Mouse (Mus musculus): ENCODE measurements around the gene Dusp3. TPM values are rescaled to one million over a fixed set of nuclear protein-coding genes. Genes with fewer than 3 reads are reported as not detected.
A peak's percentile ranks its signal among the peaks of the same experiment; 100 is the strongest.

The Dusp3 gene
- polyA plus RNA-seq, 1 experiment from 2014 or later: 78.2 TPM

DNA sequence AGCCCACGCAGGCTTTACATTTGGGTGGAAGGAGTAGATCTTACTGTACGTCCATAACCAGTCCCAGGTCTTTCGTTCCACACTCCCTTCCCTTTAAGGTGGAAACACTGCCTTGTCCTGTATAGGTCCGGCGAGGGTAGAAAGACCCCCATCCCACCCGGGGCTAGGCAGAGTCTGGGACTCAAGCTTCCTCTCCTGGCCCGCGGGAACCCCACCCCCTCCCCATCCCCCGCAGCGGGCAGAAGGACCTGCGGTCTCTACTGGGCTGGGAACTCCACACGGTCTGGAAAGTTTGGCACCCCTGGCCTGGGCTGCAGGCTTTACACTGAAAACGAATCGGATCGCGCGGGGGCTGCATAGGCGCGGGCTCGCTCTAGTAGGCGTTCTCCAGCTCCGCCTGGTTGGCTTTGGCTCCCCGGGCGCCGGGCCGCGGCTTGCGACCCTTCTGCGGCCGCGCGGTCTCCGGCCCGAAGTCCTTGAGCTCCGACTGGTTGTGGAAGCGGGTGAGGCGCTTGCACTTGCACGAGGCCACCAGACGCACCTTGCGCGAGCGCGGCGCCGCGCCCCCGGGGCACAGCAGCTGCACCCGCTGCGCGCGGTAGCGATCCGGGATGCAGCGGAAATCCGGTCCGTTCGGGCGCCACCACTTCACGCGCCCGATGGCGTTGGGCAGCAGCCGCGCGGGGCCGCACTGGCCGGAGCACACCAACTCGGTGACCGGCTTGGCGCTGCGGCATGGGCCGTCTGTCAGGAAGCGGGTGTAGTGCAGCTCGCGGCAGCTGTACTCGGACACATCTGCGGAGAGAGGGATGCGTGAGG is 23.1 kb downstream of the Dusp3 start:
- H3K4me1 ChIP-seq (ENCODE audit: insufficient read depth, low read depth, low read length): peaks cover 13% of the 10 kb centered on the region; the same call in 1 of the 2 replicates
- TF ChIP-seq CTCF (IDR thresholded peaks at IDR 0.05) (no peak), EP300 (IDR thresholded peaks at IDR 0.05) (no peak)
- H3K27ac ChIP-seq (ENCODE audit: low read length): no peak overlapping the region
- no peak overlapping the region for H3K9ac ChIP-seq (replicated peaks; ENCODE audit: low read depth)
- peak overlapping the region; percentile 73 for H3K4me2 ChIP-seq (replicated peaks; ENCODE audit: low read depth, low read length)
- DNase-seq (ENCODE audit: low spot score): peak; percentile 23
- H3K4me3 ChIP-seq (ENCODE audit: low read depth, low read length): peak overlapping the region; percentile 40
- peaks cover 43% of the 10 kb centered on the region for H3K27me3 ChIP-seq (replicated peaks; ENCODE audit: insufficient read depth, low read length)
- H3K9me3 ChIP-seq (ENCODE audit: low read length): no peaks in the 10 kb centered on the region
- 1% methylated on average over 74 of the region's 78 CpGs for whole genome bisulfite sequencing
- peak; percentile 42 for ATAC-seq
- no peaks in the 10 kb centered on the region for H3K36me3 ChIP-seq (ENCODE audit: insufficient read depth, low read length)

DNA sequence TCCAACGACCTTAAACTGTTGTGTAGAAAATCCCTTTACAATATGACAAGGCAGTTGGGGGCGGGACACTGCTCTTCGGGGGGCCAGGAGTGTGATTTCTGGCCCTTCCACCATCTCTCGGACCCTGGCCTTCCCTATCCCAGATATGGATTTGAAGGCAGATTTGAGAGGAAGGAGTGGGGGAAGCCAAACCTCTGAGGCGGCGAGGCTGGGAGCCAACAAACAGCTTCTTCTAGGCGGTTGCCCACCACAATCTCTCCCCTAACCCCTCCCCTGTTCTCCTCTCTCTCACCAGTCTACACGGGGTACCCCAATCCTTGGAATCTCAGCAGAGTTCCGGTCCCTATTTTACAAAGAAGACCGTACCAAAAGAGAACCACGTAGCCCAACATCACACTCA is 23.8 kb downstream of the Dusp3 start:
- peaks cover 13% of the 10 kb centered on the region; the same call in 1 of the 2 replicates for H3K4me1 ChIP-seq (ENCODE audit: insufficient read depth, low read depth, low read length)
- no peak overlapping the region for H3K9ac ChIP-seq (replicated peaks; ENCODE audit: low read depth)
- WGBS: 4% methylated on average over 11 of the region's 11 CpGs
- H3K27ac ChIP-seq (ENCODE audit: low read length): no peak overlapping the region
- no peaks in the 10 kb centered on the region for H3K36me3 ChIP-seq (ENCODE audit: insufficient read depth, low read length)
- peaks cover 43% of the 10 kb centered on the region for H3K27me3 ChIP-seq (replicated peaks; ENCODE audit: insufficient read depth, low read length)
- no peak for ATAC-seq
- no peaks in the 10 kb centered on the region for H3K9me3 ChIP-seq (ENCODE audit: low read length)
- H3K4me2 ChIP-seq (replicated peaks; ENCODE audit: low read depth, low read length): peak overlapping the region; percentile 73; the same call in 1 of the 2 replicates
- TF ChIP-seq CTCF (IDR thresholded peaks at IDR 0.05) (no peak), EP300 (IDR thresholded peaks at IDR 0.05) (no peak)
- no peak for DNase-seq (ENCODE audit: low spot score)
- H3K4me3 ChIP-seq (ENCODE audit: low read depth, low read length): 0 out of 2 replicates have a peak overlapping the region, but pooled peaks have one; percentile 40

DNA sequence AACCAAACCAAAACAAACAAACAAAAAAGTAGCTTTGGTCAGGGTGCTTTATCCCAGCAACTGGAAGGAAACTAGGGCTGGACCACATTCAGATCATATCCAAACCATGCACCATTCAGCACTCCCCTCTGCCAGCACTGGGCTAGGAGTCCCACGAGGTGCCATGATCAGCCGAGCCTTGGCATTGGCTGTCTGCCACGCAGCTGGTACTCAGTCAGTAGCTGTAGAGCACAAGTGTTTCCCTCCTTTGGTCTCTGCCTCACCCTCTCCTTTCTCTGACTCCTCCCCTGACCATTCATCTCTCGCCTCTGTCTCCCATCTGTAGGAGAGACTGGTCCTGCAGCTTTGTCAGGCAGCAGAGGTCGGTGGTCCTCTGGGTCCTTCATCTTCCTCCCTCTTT is 29.3 kb downstream of the Dusp3 start:
- H3K4me3 ChIP-seq (ENCODE audit: low read depth, low read length): no peak overlapping the region
- ATAC-seq (no peak), DNase-seq (ENCODE audit: low spot score) (no peak)
- H3K36me3 ChIP-seq (ENCODE audit: insufficient read depth, low read length): no peaks in the 10 kb centered on the region
- TF ChIP-seq CTCF (IDR thresholded peaks at IDR 0.05) (no peak), EP300 (IDR thresholded peaks at IDR 0.05) (no peak)
- 0 out of 2 replicates have a peak, but pooled peaks cover 3% of the 10 kb centered on the region for H3K4me1 ChIP-seq (ENCODE audit: insufficient read depth, low read depth, low read length)
- no peaks in the 10 kb centered on the region for H3K9me3 ChIP-seq (ENCODE audit: low read length)
- H3K27ac ChIP-seq (ENCODE audit: low read length): no peak overlapping the region
- peaks cover 8% of the 10 kb centered on the region; the same call in 1 of the 2 replicates for H3K27me3 ChIP-seq (replicated peaks; ENCODE audit: insufficient read depth, low read length)
- no peak overlapping the region for H3K9ac ChIP-seq (replicated peaks; ENCODE audit: low read depth)
- no peak overlapping the region for H3K4me2 ChIP-seq (replicated peaks; ENCODE audit: low read depth, low read length)
- 40% methylated on average over 5 of the region's 5 CpGs for WGBS

DNA sequence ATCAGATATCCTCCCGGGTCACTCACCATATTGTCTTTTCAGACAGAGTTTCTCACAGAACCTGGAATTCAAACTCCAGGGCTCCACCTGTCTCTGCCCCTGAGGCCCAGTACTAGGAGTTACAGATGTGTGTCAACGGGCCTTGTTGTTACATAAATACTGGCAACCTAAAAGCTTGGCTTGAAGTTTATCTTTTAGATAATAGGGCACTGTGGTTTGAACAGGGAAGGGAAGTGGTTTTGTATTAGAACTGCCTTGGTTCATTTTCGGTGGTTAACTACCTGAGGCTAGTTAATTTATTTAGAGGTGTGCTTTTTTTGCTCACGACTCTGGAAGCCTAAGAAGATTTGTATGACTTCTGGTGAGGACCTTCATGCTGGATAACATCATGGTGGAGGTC is 33.4 kb downstream of the Dusp3 start:
- no peak overlapping the region for H3K4me3 ChIP-seq (ENCODE audit: low read depth, low read length)
- no peak overlapping the region for H3K4me2 ChIP-seq (replicated peaks; ENCODE audit: low read depth, low read length)
- H3K9me3 ChIP-seq (ENCODE audit: low read length): no peaks in the 10 kb centered on the region
- TF ChIP-seq CTCF (IDR thresholded peaks at IDR 0.05) (no peak), EP300 (IDR thresholded peaks at IDR 0.05) (no peak)
- no peak overlapping the region for H3K9ac ChIP-seq (replicated peaks; ENCODE audit: low read depth)
- 35% methylated on average over 4 of the region's 4 CpGs for WGBS
- DNase-seq (ENCODE audit: low spot score): no peak
- H3K4me1 ChIP-seq (ENCODE audit: insufficient read depth, low read depth, low read length): 0 out of 2 replicates have a peak, but pooled peaks cover 3% of the 10 kb centered on the region
- no peaks in the 10 kb centered on the region for H3K27me3 ChIP-seq (replicated peaks; ENCODE audit: insufficient read depth, low read length)
- ATAC-seq: no peak
- H3K36me3 ChIP-seq (ENCODE audit: insufficient read depth, low read length): no peaks in the 10 kb centered on the region
- no peak overlapping the region for H3K27ac ChIP-seq (ENCODE audit: low read length)

DNA sequence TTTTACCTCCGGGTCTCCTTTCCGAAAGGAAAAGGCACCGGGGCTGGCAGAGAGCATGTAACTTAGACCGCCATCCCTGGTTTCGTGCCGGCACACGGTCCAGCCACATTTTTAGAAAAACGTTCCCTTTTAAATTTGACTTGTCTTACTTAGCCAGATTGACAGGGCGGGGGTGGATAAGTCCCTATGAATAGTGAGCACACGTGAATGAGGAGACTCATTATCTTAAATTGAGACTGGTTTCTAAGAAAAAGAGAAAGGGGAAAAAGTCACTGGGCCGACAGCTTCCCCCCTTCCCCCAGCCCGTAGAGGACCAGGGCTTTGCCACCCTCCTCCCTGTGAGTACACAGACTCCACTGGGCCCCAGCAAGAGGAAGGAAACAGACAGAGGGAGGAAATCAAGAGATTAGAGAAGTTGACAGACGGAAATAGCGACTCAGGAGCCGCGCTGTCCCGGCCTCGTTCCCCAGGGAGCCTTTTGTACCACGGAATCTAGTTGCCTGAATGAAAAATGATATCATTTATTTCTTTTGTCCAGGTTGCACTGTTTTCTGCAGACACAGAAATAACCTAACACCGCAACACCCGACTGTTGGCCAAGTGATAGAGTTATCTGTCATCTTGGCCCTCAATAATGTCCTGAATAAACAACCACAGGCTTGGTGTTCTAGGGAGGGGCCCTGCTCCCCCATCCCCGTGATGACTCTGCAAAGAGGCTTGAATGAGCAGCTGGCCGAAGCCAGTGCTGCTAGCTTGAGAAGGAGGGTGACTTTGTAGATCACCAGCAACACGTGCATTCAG is 34.1 kb downstream of the Dusp3 start:
- no peaks in the 10 kb centered on the region for H3K36me3 ChIP-seq (ENCODE audit: insufficient read depth, low read length)
- peak overlapping the region; percentile 36 for H3K4me2 ChIP-seq (replicated peaks; ENCODE audit: low read depth, low read length)
- 14% methylated on average over 24 of the region's 24 CpGs for WGBS
- H3K4me1 ChIP-seq (ENCODE audit: insufficient read depth, low read depth, low read length): 0 out of 2 replicates have a peak, but pooled peaks cover 3% of the 10 kb centered on the region
- DNase-seq (ENCODE audit: low spot score): peak; percentile 74
- H3K27me3 ChIP-seq (replicated peaks; ENCODE audit: insufficient read depth, low read length): no peaks in the 10 kb centered on the region
- peak; percentile 74; the same call in 1 of the 2 replicates for TF ChIP-seq EP300 (IDR thresholded peaks at IDR 0.05)
- TF ChIP-seq CTCF (IDR thresholded peaks at IDR 0.05): no peak
- H3K9me3 ChIP-seq (ENCODE audit: low read length): no peaks in the 10 kb centered on the region
- peak; percentile 87 for ATAC-seq
- no peak overlapping the region for H3K4me3 ChIP-seq (ENCODE audit: low read depth, low read length)
- H3K27ac ChIP-seq (ENCODE audit: low read length): no peak overlapping the region; the same call in 1 of the 2 replicates
- H3K9ac ChIP-seq (replicated peaks; ENCODE audit: low read depth): no peak overlapping the region

DNA sequence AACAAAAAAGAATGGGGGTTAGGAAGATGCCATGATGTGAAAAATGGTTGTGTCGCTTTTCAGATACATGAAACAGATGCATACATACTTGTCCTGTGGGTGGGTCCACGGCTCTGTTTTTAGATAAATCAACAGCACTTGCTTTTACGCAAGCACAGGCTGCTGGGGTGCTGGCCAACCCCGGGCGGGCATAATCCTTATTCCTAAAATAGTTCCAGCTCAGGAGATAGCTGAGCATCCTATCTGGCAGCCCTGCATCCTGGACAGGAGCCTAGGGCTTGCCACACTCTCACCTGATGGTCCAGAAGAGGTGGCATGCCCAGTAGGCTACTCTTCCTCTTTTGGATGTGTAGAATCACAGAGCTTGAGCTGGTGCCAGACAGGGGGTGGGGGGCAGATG is 36.8 kb downstream of the Dusp3 start:
- Histone ChIP-seq H3K4me3 (ENCODE audit: low read depth, low read length) (no peak overlapping the region), H3K36me3 (ENCODE audit: insufficient read depth, low read length) (no peaks in the 10 kb centered on the region), H3K4me1 (ENCODE audit: insufficient read depth, low read depth, low read length) (0 out of 2 replicates have a peak, but pooled peaks cover 3% of the 10 kb centered on the region), H3K9me3 (ENCODE audit: low read length) (no peaks in the 10 kb centered on the region), H3K27me3 (replicated peaks; ENCODE audit: insufficient read depth, low read length) (no peaks in the 10 kb centered on the region), H3K4me2 (replicated peaks; ENCODE audit: low read depth, low read length) (no peak overlapping the region), H3K27ac (ENCODE audit: low read length) (no peak overlapping the region), H3K9ac (replicated peaks; ENCODE audit: low read depth) (no peak overlapping the region)
- DNase-seq (ENCODE audit: low spot score): no peak
- TF ChIP-seq CTCF (IDR thresholded peaks at IDR 0.05) (no peak), EP300 (IDR thresholded peaks at IDR 0.05) (no peak)
- ATAC-seq: no peak
- 72% methylated on average over 5 of the region's 5 CpGs for WGBS
